Mouse (Mus musculus) ovary, postnatal 10 days (tissue): Measurements from ENCODE around the gene Gpc6.

Experiments
- DNase-seq: peaks from one replicate; pipeline ENCODE4 v3.0.0; 2022; ENCODE audit warnings: low spot score

The Gpc6 gene

DNA sequence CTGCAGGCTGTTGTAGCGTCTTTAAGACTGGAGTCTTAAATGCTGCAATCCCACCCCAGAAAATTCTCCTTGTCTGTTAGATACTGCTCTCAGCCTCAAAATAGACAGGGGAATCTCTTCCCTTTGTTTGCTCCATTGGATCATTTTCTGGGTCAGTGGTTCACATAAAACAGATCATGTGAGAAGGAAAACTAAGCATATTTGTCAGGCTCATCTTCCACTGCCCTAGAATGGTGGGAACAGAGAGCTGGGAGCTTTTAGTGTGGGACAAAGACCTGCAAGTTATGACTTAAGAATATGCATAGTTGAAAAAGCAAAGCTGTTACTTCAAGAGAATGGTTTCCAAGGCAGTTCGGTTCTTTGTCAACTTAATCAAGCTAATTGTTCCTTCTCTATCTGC, 136.4 kb downstream of the Gpc6 start:
- DNase-seq, result no peak

DNA sequence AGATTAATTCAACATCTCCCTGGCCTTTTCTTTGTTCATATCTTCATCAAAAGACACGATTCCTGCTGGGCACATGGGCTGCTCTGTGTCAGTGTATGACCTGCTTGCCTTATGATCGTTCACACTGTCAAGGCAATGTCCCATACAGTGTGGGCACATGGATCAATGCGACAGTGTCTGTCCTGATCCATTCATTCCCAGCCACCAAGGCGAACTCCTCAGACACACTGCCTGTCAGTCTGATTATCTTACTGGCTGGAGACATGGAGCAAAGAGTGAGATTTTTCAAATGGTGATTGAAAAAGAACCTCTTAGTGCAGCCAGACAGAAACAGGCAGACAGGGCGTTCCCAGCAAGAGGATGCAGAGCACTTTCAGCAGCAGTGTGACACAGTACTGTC, 143.1 kb downstream of the Gpc6 start:
- no peak for DNase-seq

DNA sequence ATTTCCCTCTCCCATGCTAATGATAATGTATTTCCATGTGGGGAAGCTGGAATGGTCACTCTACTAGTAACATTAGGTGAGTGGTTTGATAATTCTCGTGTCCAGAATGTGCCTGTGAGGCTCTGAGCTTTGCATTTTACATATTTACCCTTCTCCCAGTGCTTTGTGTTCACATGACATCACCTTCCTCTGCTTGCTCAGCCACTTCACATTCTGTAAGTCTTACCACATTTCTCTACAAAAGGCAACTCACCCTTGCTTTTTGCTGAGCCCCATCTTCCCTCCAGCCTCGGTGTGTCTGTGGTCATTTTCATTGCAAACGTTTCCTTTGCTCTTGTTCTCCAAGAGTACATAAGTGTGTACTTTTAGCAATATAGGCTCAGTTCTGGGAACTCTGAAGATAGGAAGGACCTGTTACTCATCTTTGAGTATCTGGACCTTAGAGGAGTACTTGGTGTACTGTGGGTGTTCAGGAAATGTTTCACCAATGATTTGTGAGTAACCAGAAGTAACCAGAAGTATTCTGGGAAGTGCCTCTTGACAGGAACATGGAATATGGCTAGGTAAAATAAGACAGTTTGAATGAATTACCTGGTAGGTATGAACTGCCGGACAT, 145.5 kb downstream of the Gpc6 start:
- DNase-seq, result no peak

GRCm38 (mm10) chr14:117093586-117093985, 168.5 kb downstream of the Gpc6 start:
- no peak for DNase-seq

- DNase-seq, result no peak
Measured at GRCm38 (mm10) chr14:117106900-117107299, 181.8 kb downstream of the Gpc6 start.

DNA sequence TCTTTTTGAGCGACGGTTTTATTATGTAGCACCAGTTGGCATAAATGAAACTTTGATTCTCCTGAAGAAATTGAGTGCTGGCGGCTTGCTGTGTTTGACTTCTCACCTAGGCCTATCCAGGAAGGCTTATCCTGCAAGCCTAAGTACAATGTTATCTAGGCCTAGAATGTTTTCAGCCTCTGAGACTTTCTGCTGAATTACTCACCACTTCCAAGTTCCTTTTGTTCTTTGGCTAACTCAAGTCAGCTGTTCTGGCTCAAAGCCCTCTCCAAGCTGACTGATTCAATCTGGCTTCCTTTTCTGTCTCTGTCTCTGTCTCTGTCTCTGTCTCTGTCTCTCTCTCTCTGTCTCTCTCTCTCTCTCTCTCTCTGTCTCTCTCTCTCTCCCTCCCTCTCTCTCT, 188.0 kb downstream of the Gpc6 start:
- no peak for DNase-seq

DNA sequence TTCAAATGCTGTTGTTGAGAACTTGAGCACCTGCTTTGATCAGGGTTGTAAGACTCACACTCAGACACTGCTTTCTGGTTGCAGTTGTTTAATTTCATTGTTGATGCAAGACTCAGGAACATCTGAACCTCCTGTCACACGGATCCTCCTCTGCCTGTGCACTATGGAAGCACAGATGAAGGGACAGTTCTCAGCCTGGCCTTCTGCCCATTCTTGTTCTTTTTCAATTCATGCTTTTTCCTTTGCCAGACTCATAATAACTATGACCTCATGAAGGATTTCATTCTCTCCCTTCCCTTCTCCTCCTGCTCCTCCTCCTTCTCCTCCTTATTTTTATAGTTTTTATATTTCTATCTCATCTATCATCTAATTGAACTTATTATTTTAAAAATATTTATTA, 196.9 kb downstream of the Gpc6 start:
- DNase-seq, result no peak

DNA sequence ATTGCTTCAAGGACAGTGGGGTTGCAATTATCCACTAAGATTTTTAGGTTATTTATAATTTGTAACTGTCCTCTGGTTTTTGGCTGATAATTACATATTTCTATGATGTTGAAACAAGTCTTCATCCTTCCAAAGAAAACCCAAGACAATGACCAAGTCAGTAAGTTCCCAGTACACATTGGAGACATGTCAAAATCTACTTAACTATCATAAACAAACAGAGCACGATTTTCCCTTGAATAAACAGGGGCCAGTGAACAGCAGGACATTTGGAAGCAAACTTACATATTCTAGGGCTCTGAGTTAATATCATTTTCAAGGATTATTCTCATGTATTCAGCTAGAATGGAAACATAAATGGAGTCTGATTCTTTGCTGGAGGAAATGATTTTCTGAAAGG, 205.2 kb downstream of the Gpc6 start:
- DNase-seq, result no peak

- no peak for DNase-seq
Measured at GRCm38 (mm10) chr14:117131324-117131723, 206.2 kb downstream of the Gpc6 start.

DNA sequence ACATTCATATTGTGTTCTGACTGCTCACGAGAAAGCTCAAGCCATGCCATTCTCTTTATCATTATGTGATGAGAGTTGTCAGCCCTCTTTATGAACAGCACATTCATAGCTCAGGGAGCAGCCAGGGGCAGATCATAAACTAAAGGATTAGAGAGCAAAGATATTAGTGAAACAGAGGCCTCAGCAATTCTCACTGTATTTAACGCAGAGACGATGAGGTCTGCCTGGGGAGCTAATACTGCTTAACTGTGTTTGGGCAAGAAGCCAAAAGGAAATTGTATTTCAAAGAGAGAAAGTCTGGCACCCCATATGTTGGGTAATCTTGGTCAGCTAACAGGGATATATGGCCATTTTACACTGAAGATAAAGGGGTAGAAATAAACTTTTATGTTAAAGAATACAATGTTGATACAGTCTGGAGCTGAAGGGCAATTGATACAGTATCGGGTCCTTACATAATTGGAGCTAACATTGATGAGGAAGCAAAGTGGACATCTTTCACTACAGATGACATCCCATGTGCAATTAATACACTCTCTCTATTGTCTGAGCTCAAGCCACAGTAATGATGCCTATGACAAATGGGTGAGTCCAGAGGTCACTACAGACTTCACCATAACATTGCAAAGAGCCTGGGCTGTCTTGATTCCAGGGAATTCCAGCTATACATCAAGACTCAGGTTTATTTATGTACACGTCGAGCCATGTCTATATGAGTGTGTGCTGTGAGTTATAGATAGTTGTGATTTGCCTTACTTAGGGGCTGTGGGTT, 216.1 kb downstream of the Gpc6 start:
- no peak for DNase-seq

DNA sequence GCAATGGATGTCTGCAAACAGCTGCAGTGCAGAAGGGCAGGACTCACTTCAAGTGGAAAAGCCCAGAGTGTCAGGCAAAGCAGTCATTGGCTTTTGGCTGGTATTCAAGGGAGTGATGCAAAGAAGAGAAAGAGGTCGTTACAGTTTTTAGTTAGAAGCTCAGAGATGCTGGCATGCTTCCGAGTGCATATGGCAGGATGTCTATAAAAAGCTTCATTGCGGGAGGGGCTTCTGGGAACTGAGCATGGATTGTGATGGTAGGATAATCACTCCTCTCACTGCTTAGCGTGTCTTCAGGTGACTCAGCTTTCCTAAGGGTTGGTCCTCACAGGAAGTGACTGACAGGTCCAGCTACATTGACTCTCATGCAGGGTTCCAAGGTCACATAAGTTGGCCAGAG, 221.0 kb downstream of the Gpc6 start:
- no peak for DNase-seq

- no peak for DNase-seq
Measured at GRCm38 (mm10) chr14:117146665-117147064, 221.6 kb downstream of the Gpc6 start.

DNA sequence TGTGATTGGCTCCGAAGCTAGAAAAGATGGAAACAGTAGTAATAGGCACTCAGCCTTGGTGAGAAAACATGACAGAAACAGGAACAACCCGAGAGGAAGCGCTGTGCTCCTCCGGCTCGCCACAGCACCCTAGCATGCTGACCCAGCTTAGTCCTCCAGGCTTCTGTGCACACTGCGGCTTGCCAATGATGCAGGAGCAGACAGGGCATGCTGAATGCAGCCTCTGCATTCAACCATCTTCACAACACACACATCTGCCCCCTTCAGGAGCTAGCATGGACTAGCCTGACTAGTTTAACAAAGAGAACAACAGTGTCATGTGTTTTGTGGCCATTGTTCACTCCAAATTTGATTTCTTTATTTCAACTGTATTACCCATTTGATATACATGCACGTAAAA, 226.5 kb downstream of the Gpc6 start:
- no peak for DNase-seq

DNA sequence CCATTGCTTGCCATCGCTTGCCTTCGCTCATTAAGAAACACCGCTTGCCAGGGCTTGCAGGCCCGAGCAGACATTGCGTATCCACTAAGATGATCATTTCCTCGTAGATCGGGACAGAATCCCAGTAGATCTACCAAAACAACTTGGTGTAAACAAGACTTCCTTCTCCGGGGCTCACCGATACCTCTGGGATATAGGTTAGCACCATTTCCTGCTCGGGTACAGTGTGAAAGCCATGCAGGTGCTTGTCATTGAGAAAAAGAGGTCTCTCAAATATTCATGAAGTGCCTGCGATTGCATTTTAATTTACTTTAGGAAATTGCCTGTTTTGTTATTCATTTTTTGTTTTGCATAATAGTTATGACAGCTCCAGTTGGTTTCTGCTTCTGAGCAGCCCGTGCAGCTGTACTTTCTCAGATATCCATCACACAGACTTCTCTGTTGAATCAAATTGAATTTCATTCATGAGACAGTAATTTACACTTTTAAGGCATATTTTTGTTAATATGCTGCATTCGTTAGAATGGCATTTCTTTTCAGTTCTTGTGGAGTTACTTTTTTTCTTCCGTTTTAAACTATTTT, 230.9 kb downstream of the Gpc6 start:
- no peak for DNase-seq

DNA sequence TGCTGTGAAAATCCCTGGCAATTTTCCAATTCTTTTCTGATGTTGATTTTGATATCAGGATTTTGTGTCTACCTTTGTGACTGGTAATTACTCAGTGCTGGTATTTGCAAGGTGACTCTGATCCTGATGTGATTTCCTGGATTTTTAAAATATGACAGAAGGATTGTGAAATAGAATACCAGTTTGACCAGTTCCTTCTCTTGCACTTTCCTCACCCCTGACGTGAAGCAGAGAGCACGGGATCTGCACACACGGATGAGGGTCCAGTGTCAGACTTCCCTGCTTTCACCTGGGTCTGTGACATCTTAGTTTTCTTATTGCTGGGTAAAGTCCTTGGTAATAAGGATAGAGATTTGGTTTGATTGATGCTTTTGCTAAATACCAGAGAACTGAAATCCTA, 232.3 kb downstream of the Gpc6 start:
- DNase-seq, result no peak

GRCm38 (mm10) chr14:117166350-117166749, 241.2 kb downstream of the Gpc6 start:
- DNase-seq, result no peak

DNA sequence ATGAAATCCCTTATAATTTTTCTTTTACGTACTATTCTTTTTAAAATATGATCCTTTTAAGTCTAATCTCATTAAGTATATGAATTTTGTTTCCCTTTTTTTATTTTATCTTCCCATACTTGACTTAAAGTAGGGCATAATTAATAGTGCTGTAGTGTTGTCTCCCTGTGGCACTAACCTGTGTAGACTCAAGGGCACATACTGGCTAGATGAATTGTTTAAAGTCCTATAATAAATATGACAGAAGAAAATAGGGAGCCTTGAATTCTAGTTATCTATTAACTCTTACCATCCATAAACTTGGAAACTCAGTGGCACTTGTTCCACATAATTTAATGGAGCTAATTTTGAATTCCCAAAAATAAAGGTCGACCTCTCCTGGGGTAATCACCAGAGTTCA, 268.2 kb downstream of the Gpc6 start:
- no peak for DNase-seq

DNA sequence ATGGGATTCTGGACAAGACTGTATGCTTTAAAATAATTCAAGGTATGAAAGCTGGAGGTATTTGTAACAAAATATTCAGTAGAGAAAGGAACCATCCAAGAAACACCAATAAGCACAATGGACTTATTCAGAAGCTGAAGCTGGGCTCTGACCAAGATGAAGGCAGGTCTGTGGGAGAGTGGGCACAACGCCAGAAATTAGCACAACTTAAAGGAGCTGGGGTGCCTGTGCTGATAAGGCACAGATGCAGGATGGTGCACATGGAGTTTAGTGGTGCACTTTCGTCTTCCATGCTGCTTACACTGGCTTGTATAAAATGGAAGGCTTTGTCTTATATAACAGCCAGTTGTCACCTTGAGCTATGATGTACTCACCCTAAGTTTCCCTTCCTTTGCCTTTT, 276.9 kb downstream of the Gpc6 start:
- DNase-seq, result no peak

DNA sequence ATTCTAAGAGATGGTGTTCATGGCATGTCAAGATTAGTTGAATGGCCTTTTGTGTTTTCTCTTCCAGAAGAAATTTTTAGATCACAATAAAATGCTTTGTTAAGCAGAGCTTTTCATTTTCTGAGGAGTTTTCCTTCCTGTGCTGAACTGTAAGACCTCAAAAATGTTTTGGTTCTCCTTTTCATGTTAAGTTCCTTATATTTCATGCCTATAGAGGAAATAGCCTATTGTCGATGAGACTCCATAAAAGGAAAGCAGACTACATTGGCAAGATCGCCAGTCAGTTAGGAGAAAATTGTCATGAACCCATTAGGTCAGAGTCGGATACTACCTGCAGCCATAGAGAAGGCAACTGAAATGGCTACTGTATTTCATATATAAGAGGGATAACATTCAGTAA, 278.8 kb downstream of the Gpc6 start:
- DNase-seq, result no peak

GRCm38 (mm10) chr14:117214373-117214772, 289.3 kb downstream of the Gpc6 start:
- no peak for DNase-seq

- DNase-seq, result no peak
Measured at GRCm38 (mm10) chr14:117226920-117227319, 301.8 kb downstream of the Gpc6 start.

DNA sequence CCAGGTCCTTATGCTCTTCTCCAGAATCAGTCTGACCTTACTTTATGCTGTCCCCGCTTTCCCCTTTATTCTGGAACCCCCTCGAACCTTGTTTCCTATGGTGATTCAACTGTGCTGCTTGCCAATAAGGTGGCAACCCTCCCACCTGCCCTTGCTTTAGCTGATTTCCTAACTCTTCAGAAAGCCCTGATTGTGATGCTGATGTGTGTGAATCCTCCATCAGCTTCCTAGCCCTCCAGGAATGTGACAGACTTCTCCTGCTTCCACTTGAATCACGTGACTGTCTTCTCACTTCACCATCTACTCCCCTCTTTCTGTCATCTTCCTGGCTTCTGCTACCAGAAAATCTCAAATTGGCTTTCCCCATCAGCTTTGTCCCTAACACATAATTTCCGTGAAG, 305.4 kb downstream of the Gpc6 start:
- no peak for DNase-seq

- DNase-seq, result no peak
Measured at GRCm38 (mm10) chr14:117238226-117238625, 313.1 kb downstream of the Gpc6 start.
